Mouse (Mus musculus) 416B (cell line): ENCODE measurements at regions not wholly inside any gene's neighbourhood (a gene's known extent, or its start where the extent isn't known, plus 50 kb on each side); places are given as distances from the start of the nearest gene placed in this dataset.

Source experiments
- DNase-seq: peaks from one replicate; pipeline ENCODE4 v3.0.0; 2011; ENCODE audit warnings: low read depth

DNA sequence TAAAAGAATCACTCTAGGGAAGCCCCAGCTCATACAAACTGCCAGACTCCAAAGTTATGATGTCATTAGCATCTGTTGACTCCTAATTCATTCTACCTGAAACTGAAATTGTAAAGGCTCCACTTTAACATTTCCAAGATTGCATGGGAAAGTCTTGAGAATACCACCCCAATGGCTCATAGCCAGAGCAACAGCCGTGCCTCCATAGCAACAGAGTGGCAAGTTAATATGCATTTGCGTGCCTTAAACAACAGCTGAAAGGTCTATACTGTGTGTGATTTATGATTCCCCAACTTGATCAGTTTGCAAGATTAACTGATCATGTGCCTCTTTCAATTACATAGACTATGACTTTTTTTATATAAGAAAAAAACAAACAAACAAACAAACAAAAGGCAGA lies 190.8 kb upstream of the Ppargc1a start:
- DNase-seq, result no peak

DNA sequence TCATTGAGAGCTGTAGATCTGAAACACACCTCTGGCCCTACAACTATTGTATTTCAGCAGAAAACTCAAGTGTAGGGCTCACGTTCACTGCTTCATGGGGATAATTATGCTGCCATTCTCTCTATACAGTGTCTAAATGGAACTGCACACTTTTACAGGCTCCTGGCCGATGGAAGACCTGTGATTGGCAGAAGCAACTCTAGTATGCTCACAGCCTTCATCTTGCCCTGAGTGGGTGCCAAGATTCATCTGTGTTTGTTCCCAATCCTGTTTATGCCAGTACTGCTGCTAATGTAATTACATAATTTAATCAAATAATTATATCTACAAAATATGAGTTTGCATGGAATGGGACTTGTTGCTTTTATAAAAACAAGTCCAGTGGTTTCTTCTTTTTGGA lies 190.3 kb upstream of the Ppargc1a start:
- DNase-seq, result no peak

DNA sequence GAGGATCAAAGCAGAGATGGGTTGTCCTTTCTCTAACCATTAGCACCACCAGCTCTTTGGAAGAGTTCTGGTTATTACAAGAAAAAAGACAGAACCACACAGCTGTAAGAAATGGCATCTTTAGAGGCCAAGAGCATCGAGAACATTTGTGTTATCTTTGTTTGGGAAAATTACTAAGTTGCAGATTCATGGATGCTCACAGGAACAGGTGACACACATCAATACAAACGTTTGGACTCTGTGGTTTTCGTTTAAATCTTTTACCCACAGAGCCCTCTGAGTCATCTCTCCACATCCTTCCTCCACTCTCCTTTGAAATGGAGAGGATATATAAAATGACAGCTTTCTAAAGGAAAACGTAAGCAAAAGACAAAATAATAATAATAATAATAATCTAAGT lies 184.5 kb upstream of the Ppargc1a start:
- DNase-seq, result peak; percentile 21

DNA sequence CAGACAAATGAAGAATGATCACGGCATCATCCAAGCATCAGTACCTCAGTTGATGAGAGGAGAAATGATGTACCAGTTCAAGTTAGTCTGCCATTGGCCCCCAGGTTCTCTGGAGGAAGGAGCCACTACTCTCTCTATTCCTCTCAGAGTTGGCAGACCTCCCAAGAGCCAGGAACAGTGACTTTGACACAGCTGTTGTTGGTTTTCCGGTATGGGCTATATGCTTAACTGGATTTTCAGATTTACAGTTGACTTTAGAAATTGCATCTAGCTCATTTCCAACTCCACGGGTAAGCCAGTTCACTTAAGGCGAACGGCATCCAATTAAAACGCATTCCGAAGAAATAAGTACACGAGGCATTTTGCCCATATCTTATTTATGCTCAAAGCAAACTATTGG lies 182.9 kb upstream of the Ppargc1a start:
- no peak for DNase-seq

DNA sequence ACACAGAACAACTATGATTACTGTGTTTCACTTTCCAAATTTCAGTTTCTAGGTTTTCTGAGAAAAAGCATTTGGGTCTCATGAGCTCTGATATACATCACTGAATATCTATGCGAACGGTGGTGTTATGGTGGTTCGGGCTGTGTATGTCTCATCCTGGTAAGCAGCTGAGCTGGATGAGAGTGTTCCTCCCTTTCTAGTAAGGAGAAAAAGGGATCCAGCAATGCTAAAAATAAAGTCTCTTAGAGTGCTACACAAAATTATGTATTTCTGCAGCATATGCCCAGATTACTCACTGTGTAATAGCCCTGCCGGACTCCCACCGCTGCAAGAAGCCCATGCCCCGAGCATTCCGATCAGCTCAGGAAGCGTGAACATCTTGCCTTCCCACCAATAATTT lies 173.4 kb upstream of the Ppargc1a start:
- DNase-seq, result no peak

DNA sequence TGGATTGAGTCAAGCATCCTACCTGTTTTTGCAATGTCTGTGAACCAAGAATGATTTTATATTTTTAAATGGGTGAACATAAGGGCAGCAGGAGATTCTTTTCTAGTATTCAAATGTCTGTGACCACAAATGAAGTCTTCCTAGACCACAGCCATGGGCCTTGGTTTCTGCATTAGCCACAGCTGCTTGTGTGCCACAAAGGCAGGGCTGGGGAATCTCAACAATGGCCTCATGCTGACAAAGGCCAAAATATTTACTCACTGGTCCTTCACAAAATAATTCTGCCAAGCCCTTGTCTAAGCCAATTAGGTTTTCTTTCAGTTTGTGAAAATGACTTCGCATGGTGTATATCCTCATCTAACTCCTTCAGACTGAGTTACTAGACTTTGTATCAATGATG lies 162.7 kb upstream of the Ppargc1a start:
- no peak for DNase-seq

DNA sequence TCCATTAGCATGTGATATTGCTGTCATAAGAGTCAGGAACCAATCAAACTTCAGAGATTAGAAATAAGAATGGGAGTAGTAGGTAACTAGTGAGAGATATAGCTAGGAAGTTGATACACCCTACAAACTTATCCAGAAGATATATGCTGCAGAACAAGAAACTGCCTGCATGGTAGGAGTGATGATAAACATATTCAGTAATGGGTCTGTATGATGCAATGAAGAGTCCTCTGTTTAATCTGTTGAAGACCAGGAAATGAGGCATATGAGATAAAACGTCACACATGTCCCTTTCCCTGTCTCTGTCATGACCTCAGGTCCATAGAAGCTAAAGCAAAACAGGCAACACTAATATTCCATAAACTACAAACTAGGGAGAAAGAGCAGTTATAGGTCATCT lies 162.2 kb upstream of the Ppargc1a start:
- DNase-seq, result no peak

DNA sequence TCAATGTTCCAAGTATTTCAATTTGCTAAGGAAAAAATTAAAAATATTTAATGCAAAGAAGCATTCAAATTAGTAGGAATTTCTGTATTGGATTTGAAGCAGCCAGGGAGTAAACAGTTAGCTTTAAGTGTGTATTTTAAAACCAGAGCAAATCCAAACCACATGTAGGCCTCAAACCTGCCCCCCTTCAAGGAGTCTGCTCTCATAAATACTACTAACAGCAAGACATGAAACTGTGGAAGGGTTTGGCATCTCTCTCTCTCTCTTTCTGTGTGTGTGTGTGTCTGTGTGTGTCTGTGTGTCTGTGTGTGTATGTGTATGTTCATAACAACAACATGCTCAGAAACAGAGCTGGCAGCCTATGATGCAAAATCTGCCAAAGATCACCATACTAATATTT lies 159.2 kb upstream of the Ppargc1a start:
- no peak for DNase-seq

DNA sequence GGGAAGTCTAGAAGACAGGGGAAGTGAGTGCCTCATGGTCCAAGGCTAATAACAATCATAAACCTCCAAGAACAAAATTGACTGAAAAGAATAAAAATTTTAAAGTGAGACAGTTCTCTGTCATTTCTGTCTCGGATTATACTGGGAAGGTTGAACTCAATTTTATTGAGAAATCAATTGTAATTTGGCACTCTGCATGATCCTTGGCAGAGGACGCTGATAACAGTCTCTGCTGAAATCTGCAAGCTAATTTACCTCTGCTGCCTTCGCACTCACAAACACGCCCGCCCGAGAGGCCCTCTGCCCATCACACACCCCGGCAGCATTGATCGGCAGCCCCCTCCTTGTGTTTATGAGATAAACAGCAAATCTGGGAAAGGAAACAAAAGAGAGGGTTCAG lies 151.4 kb upstream of the Ppargc1a start:
- no peak for DNase-seq

DNA sequence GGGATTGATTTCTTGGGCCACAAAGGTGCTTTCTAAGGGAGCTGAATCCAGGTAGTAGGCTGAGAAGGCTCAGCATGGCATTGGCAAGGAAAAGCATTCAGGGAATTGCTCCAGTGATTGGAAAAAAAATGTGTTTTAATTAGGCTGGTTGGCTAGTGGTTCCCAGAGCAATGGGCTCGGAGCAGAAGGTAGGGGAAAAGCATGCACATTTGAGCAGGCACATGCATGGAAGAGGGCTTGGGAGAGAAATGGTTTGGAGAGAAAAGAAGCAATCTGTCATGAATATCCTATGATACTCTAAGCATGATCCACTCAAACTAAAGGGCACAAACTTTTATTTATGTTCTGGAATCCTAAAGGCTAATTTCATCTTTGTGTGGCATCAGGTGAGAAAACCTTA lies 150.9 kb upstream of the Ppargc1a start:
- no peak for DNase-seq

DNA sequence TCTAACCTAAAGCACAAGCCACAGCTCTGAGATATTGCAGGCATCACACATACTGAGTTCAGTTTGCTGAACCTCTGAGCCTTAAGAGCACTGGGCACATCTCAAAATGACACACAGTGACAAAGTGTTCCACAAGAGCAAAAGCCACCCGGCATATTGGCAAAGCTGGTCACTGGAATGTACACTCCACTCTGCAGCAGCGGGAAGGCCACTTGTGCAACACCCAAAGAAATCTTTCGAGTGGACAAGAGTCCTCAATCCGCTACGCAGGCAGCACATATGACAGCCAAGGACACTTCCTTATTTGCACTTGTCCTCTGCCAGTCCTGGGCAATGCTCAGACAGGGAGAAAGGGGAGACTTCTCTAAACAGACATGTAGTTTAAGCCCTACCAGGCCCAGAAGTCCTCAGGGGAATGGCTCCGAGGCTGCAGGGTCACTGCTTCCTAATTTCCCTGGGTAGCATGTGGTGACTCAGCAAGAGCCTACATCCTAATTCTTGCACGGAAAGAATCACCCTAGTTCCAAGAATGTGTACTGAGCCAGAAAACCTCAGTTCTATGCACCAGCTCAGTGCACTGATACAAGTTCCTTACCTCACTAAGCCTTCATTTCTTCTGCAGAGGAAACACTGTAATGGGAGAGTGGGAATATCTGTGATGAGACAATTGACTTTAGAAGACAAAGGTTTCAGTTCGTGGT lies 144.5 kb upstream of the Ppargc1a start:
- no peak for DNase-seq

DNA sequence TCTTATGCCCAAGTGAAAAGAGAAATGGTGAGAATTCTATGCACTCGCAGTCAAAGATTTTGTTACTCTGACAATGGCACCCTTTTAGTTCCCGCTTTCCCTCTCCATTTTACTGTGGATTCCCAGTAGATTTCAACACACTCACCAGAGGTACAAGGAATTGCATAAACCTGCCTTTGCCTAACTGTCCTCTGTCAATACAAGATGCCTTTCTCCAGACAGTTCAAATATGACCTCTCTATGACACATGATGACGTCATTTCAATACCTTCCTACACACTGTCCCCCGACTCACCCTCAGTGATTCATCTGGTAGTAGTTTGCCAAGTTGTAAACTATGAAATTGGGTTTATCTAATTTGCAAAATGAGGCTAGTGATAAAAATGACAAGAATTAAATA lies 143.1 kb upstream of the Ppargc1a start:
- DNase-seq, result peak; percentile 1

DNA sequence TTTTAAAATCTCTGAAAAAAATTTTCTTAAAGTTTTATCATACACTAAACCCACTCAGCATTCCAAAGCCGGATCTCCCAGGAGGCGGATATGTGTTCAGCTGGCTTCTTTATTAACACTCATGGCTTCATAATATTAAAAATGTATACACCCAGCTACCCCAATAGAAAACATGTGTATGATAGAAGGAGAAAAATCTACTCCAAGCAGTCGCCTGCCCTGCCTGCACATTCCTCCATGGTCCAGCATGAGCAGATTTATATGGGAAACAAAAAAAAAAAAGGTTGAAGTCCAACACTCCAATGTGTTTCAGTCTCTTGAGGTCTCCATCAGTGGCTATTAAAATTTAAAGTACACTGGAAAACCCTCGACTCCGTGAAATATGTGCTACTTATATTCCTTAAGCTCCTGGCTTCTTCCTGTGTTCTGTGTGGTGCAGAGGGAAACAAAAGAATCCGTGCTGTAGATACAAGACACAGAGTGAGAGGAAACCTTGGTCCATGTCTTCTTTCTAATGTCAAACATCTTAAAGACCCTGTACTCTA lies 142.0 kb upstream of the Ppargc1a start:
- no peak for DNase-seq

DNA sequence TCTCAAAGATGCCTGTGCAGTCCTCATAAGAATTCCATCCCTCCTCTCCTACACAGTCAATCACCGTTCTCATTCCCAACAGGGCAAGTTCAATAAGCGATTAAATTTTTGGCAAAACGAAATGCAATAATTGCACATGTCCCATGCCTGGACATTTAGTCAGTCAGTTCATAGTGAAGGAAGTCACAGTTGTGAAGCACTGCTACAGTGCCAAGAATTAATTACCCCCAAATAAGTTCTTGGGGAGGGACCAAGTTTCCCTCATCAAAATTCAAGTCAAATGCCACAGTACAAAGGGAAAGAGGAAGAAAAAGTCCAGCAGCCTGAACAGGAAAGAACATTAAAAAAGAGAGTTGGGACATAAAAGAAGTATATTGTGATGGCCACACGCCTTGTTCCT lies 112.4 kb upstream of the Ppargc1a start:
- no peak for DNase-seq

DNA sequence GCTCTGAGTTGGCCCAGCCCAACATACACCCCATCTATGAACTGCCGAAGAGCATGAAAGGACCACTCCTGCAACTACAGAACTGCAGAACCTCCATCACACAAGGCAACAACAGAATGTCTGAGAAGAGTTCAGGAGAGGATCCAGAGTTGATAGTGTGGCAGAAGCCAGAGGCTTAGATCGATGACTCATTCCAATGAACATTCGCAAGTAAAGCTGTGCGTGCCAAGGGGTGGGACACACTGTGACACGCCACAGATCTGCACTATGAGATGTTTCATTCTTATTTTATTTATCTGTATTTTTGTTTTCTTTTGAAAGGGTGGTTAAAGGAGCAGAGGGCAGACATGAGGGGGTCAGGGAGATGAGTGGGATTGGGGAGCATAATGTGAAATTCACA lies 103.7 kb upstream of the Ppargc1a start:
- DNase-seq, result no peak

DNA sequence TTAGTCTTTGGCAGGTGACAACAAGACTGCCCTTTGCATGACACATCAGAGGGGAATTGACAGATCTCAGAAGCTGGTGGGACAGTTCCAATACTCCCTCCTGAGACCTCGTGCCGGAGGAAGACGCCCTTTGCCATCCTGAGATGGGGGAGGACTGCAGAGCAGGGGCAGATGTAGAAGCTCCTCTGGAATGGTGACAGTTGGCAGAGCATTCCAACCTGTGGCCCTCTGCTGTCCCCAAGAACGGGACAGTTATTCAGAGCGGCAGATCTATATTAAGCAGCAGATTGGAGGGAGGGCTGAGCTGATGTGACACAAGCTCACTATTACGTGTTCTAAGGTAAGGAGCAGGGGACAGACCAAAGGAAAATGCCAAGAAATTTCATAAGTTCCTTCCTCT lies 97.7 kb upstream of the Ppargc1a start:
- no peak for DNase-seq

DNA sequence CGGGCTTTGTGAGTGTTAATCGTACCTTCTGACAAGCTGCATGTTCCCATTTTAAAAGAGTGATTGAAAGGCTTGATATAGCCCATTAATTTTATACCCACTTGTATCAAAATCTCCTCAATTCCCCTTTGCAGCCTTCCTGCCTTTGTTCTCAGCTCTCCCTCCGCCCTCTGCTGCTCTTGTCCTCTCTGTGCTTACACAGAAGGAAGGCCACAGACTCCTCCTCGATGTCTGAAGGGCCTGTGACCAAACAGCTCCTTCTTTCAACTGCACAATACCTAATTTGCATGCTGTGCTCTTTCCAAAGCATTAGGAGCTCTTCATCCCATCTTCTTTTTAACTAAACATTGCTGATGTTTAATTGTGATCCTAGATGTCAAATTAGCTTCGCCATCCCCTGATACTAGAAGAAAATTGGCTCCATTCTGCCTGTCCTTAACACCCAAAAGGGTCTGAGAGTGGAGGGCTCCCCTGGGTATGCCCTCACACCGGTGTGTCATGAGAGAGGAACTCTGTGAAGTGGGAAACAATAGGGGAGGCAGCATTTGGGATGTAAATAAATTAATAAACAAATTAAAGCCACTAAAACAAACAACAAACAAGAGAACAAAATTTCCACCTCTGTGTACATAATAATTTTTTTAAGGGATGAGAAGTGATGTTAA lies 90.8 kb upstream of the Ppargc1a start:
- DNase-seq, result no peak

DNA sequence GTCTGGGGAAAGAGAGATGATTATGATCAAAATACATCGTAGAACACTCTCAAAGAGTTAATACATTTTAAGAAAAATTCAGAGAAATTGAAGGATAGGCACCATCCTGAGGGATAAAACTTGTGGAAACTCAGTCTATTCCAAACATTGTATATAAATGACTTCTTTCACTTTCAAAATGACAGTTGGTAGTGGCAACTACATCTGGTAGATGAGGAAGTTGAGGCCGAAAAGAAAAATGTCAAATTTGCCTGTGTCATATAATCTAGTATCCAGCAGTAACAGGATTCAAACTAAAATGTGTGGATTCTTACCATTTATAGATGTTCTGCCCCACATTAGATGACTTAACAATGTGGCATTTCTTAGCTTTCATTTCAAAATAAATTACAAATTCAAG lies 86.0 kb upstream of the Ppargc1a start:
- DNase-seq, result no peak

DNA sequence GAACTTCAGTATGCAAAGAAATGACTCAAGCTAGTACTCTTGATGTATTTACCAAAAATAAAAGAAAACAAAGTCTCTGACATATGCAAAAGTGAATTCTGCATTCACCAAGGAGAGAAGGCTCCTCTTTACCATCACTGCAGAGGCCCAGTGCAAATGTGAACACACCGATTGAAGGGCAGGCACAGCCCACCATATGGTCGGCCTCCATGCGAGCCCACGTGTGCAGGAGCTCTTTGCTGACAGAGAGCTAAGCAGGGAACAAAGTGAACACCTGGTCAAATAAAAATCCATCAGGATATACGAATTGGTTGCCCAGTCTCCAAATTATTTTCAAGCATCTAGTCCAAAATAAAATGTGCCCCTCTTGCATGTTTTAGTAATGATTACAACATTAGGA lies 56.9 kb upstream of the Ppargc1a start:
- no peak for DNase-seq
